Mouse (Mus musculus): Measurements from ENCODE around the gene Phactr3. TPM values are rescaled to one million over a fixed set of nuclear protein-coding genes. Genes with fewer than 3 reads are reported as not detected.

Phactr3 gene
- polyA plus RNA-seq, 1 experiment, result not detected

DNA sequence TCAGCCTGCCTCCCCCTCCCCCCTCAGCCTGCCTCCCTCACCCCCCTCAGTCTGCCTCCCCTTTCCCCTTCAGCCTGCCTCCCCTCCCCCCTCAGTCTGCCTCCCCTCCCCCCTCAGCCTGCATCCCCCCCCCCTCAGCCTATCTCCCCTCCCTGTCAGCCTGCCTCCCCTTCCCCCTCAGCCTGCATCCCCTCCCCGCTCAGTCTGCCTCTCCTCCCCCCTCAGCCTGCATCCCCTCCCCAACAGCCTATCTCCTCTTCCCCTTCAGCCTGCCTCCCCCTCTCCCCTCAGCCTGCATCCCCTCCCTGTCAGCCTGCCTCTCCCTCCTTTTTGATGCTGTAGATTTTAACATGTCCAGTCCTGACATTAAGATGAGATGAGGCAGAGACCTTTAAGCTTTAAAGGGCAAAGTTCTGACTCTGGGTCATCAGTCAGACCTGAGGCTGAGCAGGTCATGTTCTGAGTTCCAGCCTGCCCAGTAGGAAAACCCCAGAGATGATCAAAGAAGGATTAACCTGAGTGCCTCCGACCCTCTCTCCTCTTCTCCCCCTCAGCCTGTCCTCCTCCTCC, 139.3 kb downstream of the Phactr3 start:
- H3K36me3 ChIP-seq (ENCODE audit: control insufficient read depth, insufficient read depth), result no peaks in the 10 kb centered on the region
- no peak overlapping the region for H3ac ChIP-seq (ENCODE audit: control insufficient read depth, insufficient read length)
- no peaks in the 10 kb centered on the region for H3K79me2 ChIP-seq (ENCODE audit: control insufficient read depth, insufficient read depth)
- H3K27me3 ChIP-seq (ENCODE audit: control insufficient read depth, insufficient read depth, insufficient read length), result no peaks in the 10 kb centered on the region
- TF ChIP-seq SRF (IDR thresholded peaks at IDR 0.05; ENCODE audit: control insufficient read depth, insufficient read length, low read depth), result no peak
- no peak for TF ChIP-seq POLR2A (IDR thresholded peaks at IDR 0.05; ENCODE audit: insufficient read length, low read depth)
- TF ChIP-seq E2F4 (IDR thresholded peaks at IDR 0.05; ENCODE audit: insufficient read depth), result no peak
- no peak for TF ChIP-seq TCF3 (IDR thresholded peaks at IDR 0.05; ENCODE audit: insufficient read length, low read depth)
- no peak for TF ChIP-seq MYOD1 (IDR thresholded peaks at IDR 0.05; ENCODE audit: control insufficient read depth in 1 of 3, insufficient read length in 2 of 3, low read depth in 2 of 3)
- TF ChIP-seq MYOG (IDR thresholded peaks at IDR 0.05; ENCODE audit: control insufficient read depth in 1 of 3, insufficient read depth in 1 of 3, insufficient read length in 2 of 3, low read depth in 2 of 3), result no peak
- TF ChIP-seq CEBPB (IDR thresholded peaks at IDR 0.05; ENCODE audit: insufficient read depth, poor library complexity, severe bottlenecking), result no peak
- TF ChIP-seq MAX (IDR thresholded peaks at IDR 0.05; ENCODE audit: low read depth), result no peak
- no peak overlapping the region for H3K4me3 ChIP-seq
- no peak overlapping the region for H3K4me2 ChIP-seq (ENCODE audit: low read depth)

DNA sequence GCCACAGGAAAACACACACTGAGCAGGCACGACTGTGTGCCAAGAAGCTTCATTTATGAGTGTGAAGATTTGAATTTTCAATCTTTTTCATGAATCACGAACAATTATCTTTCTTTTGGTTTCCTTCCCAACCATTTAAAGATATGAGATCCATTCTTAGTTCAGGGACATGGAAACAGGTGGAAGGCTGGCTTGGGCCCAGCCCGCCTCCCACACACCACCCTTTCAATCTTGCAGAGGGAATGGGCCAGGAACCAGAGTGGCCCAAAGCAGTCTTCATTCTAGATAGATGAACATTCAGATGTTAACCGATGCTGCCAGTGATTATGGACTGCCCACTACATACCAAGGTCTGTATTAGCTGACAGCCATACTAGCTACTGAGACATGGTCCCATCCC, 144.3 kb downstream of the Phactr3 start:
- Histone ChIP-seq H3K4me2 (ENCODE audit: low read depth) (no peak overlapping the region), H3K79me2 (ENCODE audit: control insufficient read depth, insufficient read depth) (no peaks in the 10 kb centered on the region), H3ac (ENCODE audit: control insufficient read depth, insufficient read length) (no peak overlapping the region), H3K27me3 (ENCODE audit: control insufficient read depth, insufficient read depth, insufficient read length) (no peaks in the 10 kb centered on the region), H3K36me3 (ENCODE audit: control insufficient read depth, insufficient read depth) (no peaks in the 10 kb centered on the region), H3K4me3 (no peak overlapping the region)
- TF ChIP-seq POLR2A (IDR thresholded peaks at IDR 0.05; ENCODE audit: insufficient read length, low read depth) (no peak), MAX (IDR thresholded peaks at IDR 0.05; ENCODE audit: low read depth) (no peak), POLR2AphosphoS2 (IDR thresholded peaks at IDR 0.05; ENCODE audit: insufficient read length, low read depth) (no peak), CEBPB (IDR thresholded peaks at IDR 0.05; ENCODE audit: insufficient read depth, poor library complexity, severe bottlenecking) (no peak), REST (IDR thresholded peaks at IDR 0.05; ENCODE audit: insufficient read depth, insufficient read length) (no peak), MYOD1 (IDR thresholded peaks at IDR 0.05; ENCODE audit: control insufficient read depth in 1 of 3, insufficient read length in 2 of 3, low read depth in 2 of 3) (no peak), E2F4 (IDR thresholded peaks at IDR 0.05; ENCODE audit: insufficient read depth) (no peak), MYOG (IDR thresholded peaks at IDR 0.05; ENCODE audit: control insufficient read depth in 1 of 3, insufficient read depth in 1 of 3, insufficient read length in 2 of 3, low read depth in 2 of 3) (no peak), TCF12 (IDR thresholded peaks at IDR 0.05; ENCODE audit: insufficient read depth, poor library complexity, severe bottlenecking) (no peak), USF1 (IDR thresholded peaks at IDR 0.05; ENCODE audit: low read depth) (no peak), TCF3 (IDR thresholded peaks at IDR 0.05; ENCODE audit: insufficient read length, low read depth) (no peak), SRF (IDR thresholded peaks at IDR 0.05; ENCODE audit: control insufficient read depth, insufficient read length, low read depth) (no peak)

DNA sequence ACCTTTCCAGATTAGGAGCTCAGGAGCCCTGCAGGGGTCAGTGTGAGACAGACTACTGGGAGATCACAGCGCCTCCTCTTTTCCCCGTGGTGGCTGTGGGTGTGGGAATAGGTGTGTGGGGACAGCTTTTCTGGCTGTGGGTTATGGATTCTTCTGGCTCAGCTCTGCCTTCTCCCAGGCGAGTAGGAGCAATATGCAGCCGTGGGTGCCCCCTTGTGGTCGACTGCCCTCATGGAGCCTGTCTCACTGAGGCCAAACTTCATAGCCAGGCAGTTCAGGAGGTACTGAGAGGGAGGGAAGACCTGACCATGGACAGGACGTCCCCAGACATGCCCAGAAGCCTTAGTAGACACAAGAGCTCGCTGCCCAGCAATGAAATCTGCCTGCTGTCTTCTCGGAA, 145.6 kb downstream of the Phactr3 start:
- no peak for TF ChIP-seq REST (IDR thresholded peaks at IDR 0.05; ENCODE audit: insufficient read depth, insufficient read length)
- TF ChIP-seq MAX (IDR thresholded peaks at IDR 0.05; ENCODE audit: low read depth), result no peak
- no peak for TF ChIP-seq MYOD1 (IDR thresholded peaks at IDR 0.05; ENCODE audit: control insufficient read depth in 1 of 3, insufficient read length in 2 of 3, low read depth in 2 of 3)
- no peak for TF ChIP-seq SRF (IDR thresholded peaks at IDR 0.05; ENCODE audit: control insufficient read depth, insufficient read length, low read depth)
- no peak for TF ChIP-seq CEBPB (IDR thresholded peaks at IDR 0.05; ENCODE audit: insufficient read depth, poor library complexity, severe bottlenecking)
- Histone ChIP-seq H3K4me2 (ENCODE audit: low read depth) (no peak overlapping the region), H3K79me2 (ENCODE audit: control insufficient read depth, insufficient read depth) (no peaks in the 10 kb centered on the region), H3ac (ENCODE audit: control insufficient read depth, insufficient read length) (no peak overlapping the region), H3K36me3 (ENCODE audit: control insufficient read depth, insufficient read depth) (no peaks in the 10 kb centered on the region), H3K27me3 (ENCODE audit: control insufficient read depth, insufficient read depth, insufficient read length) (no peaks in the 10 kb centered on the region), H3K4me3 (no peak overlapping the region)

DNA sequence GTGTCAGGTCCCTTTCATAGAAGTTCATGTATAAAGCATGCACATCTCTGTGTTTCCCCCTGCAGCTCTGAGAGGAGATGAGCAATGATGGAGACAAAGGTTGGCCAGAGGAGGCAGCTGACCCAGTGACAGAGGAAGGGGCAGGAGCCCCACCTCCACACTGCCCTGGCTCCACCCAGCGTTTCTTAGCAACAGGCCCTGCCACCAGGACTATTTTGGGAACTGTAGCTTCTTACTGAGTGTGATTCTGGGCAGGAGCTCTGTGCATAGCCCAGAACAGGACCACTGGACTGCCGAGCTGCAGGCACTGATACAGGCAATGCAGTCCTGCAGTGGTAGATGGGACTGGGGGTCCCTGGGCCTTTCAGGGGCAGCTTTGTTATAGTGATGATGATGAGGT, 146.7 kb downstream of the Phactr3 start:
- Histone ChIP-seq H3K36me3 (ENCODE audit: control insufficient read depth, insufficient read depth) (no peaks in the 10 kb centered on the region), H3ac (ENCODE audit: control insufficient read depth, insufficient read length) (no peak overlapping the region), H3K4me2 (ENCODE audit: low read depth) (no peak overlapping the region), H3K27me3 (ENCODE audit: control insufficient read depth, insufficient read depth, insufficient read length) (no peaks in the 10 kb centered on the region), H3K79me2 (ENCODE audit: control insufficient read depth, insufficient read depth) (no peaks in the 10 kb centered on the region), H3K4me3 (no peak overlapping the region)
- no peak for TF ChIP-seq USF1 (IDR thresholded peaks at IDR 0.05; ENCODE audit: low read depth)
- TF ChIP-seq CEBPB (IDR thresholded peaks at IDR 0.05; ENCODE audit: insufficient read depth, poor library complexity, severe bottlenecking), result no peak
- no peak for TF ChIP-seq SRF (IDR thresholded peaks at IDR 0.05; ENCODE audit: control insufficient read depth, insufficient read length, low read depth)
- TF ChIP-seq MAX (IDR thresholded peaks at IDR 0.05; ENCODE audit: low read depth), result no peak
- no peak for TF ChIP-seq MYOD1 (IDR thresholded peaks at IDR 0.05; ENCODE audit: control insufficient read depth in 1 of 3, insufficient read length in 2 of 3, low read depth in 2 of 3)
- TF ChIP-seq E2F4 (IDR thresholded peaks at IDR 0.05; ENCODE audit: insufficient read depth), result no peak
- TF ChIP-seq TCF3 (IDR thresholded peaks at IDR 0.05; ENCODE audit: insufficient read length, low read depth), result no peak
- TF ChIP-seq TCF12 (IDR thresholded peaks at IDR 0.05; ENCODE audit: insufficient read depth, poor library complexity, severe bottlenecking), result no peak
- no peak for TF ChIP-seq POLR2A (IDR thresholded peaks at IDR 0.05; ENCODE audit: insufficient read length, low read depth)
- no peak for TF ChIP-seq POLR2AphosphoS2 (IDR thresholded peaks at IDR 0.05; ENCODE audit: insufficient read length, low read depth)
- TF ChIP-seq MYOG (IDR thresholded peaks at IDR 0.05; ENCODE audit: control insufficient read depth in 1 of 3, insufficient read depth in 1 of 3, insufficient read length in 2 of 3, low read depth in 2 of 3), result no peak
- TF ChIP-seq REST (IDR thresholded peaks at IDR 0.05; ENCODE audit: insufficient read depth, insufficient read length), result no peak

DNA sequence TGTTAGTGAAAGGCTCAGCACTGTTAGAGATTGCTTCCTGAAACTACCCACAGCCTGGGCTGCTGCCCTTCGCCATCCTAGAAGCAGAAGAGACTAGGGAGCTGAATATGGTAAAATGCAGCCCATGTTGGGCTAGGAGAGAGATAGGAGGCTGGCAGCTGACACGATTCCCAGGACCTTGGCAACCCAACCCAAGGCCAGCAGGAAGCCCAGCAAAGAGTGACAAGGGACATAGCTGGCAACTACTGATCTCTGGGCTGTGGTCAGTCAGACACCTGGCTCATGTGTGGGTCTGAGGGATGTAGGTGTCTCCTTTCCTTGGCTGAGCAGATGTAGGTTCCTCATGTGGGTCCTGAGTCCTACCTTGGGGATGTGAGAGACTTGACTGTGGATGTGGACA, 152.0 kb downstream of the Phactr3 start:
- Histone ChIP-seq H3K4me3 (no peak overlapping the region), H3K4me2 (ENCODE audit: low read depth) (no peak overlapping the region), H3K79me2 (ENCODE audit: control insufficient read depth, insufficient read depth) (no peaks in the 10 kb centered on the region), H3K27me3 (ENCODE audit: control insufficient read depth, insufficient read depth, insufficient read length) (no peaks in the 10 kb centered on the region), H3ac (ENCODE audit: control insufficient read depth, insufficient read length) (no peak overlapping the region), H3K36me3 (ENCODE audit: control insufficient read depth, insufficient read depth) (no peaks in the 10 kb centered on the region)
- TF ChIP-seq SRF (IDR thresholded peaks at IDR 0.05; ENCODE audit: control insufficient read depth, insufficient read length, low read depth), result no peak
- no peak for TF ChIP-seq TCF3 (IDR thresholded peaks at IDR 0.05; ENCODE audit: insufficient read length, low read depth)
- TF ChIP-seq E2F4 (IDR thresholded peaks at IDR 0.05; ENCODE audit: insufficient read depth), result no peak
- TF ChIP-seq POLR2A (IDR thresholded peaks at IDR 0.05; ENCODE audit: insufficient read length, low read depth), result no peak
- TF ChIP-seq POLR2AphosphoS2 (IDR thresholded peaks at IDR 0.05; ENCODE audit: insufficient read length, low read depth), result no peak
- no peak for TF ChIP-seq MYOG (IDR thresholded peaks at IDR 0.05; ENCODE audit: control insufficient read depth in 1 of 3, insufficient read depth in 1 of 3, insufficient read length in 2 of 3, low read depth in 2 of 3)
- no peak for TF ChIP-seq REST (IDR thresholded peaks at IDR 0.05; ENCODE audit: insufficient read depth, insufficient read length)
- TF ChIP-seq CEBPB (IDR thresholded peaks at IDR 0.05; ENCODE audit: insufficient read depth, poor library complexity, severe bottlenecking), result no peak
- TF ChIP-seq TCF12 (IDR thresholded peaks at IDR 0.05; ENCODE audit: insufficient read depth, poor library complexity, severe bottlenecking), result no peak
- TF ChIP-seq MYOD1 (IDR thresholded peaks at IDR 0.05; ENCODE audit: control insufficient read depth in 1 of 3, insufficient read length in 2 of 3, low read depth in 2 of 3), result no peak

Measured in myocyte (in vitro differentiated cells).